Mouse (Mus musculus) right cerebral cortex, adult 2 months (tissue): Measurements from ENCODE around the gene Rapgef2.
"Not testable (repeated sequence)": the region's sequence is repeated elsewhere in the genome, so short reads cannot be mapped to it uniquely, and the experiment has no call there.

Source experiments
- DNase-seq, 2 experiments: peaks; one replicate each; pipeline ENCODE4 v3.0.0; 2021 to 2022; ENCODE audit warnings: low spot score in 2 of 2

The Rapgef2 gene

DNA sequence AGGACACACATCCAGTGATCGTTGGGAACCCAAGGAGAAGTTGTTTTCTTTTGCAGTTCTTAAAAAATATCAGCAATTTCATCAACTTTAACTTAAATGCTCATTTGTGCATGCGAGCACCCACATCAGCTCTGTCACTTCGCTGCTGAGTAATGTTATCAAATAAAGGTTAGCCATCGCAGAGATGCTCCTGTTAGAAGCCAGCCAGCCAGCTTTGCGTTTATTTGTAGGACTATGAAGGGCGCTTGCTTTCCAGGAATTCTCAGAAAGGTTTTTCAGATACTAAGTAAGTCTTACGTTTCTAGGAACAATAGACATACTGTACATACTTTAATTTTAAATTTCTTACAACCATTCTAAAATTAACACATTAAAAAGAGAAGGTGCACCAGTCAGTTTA, 185.5 kb downstream of the Rapgef2 start:
- peak in 1 of 2 experiments; percentile 9 for DNase-seq

DNA sequence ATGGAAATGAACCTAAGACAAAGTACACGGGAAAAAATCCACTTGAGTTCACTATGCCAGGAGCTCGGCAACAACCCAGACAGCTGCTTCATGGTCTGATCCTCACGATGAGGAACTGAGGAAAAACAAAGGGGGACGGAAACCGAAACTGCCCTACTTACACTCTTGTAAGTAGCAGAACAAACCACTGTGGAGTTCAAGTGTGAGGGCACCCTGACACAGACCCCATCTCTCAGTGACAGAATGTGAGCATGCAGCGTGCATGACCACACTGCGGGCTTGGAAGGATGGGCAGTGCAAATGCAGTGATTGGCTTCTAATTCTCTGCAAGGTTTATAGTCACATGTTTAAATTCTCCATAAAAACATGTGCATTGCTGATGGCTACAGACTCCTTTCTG, 197.2 kb downstream of the Rapgef2 start:
- peak in 1 of 2 experiments; percentile 3 for DNase-seq

DNA sequence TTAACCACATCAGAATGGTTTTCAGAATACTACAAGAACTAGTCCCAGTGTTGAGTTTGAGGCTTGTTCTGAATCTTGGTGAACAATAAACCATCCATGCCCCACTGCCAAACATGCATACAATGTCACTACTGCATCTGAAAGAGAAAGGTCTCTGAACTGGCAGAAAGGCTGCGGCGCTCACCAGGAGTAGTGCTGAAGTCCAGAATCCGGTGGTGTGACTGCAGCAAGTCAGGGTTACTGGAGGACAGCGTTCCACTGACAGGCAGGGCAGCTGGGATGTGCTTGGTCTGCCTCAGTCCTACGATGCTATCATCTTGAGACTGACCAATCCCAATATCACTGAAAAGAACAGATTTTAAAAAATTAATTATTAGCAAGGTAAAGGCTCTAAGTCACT, 197.9 kb downstream of the Rapgef2 start:
- DNase-seq = peak in 1 of 2 experiments; percentile 1

DNA sequence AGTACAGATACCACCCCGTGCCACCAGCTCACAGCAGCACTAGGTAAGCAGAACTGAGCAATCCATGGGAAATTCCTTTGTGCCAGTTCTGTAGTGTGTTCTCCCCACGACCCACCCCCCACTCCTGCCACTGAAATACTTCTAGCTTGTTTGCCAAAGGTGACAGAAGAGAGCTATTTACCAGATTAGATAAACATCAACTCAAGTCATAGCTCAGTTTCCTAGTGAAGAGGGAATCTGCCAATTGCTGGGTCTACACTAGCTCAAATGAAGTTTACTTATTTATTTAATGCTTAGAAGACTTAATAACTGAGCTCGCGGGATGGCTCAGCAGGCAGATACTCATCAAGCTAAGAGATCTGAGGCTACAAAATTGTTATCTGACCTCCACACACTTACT, 200.0 kb downstream of the Rapgef2 start:
- no peak for DNase-seq

GRCm38 (mm10) chr3:79083881-79084280, 202.4 kb downstream of the Rapgef2 start:
- DNase-seq = no peak

- no peak for DNase-seq
Observed at GRCm38 (mm10) chr3:79083030-79083429, 203.3 kb downstream of the Rapgef2 start.

GRCm38 (mm10) chr3:79079076-79079475, 207.2 kb downstream of the Rapgef2 start:
- no peak for DNase-seq

- DNase-seq = no peak
Observed at GRCm38 (mm10) chr3:79074970-79075369, 211.3 kb downstream of the Rapgef2 start.

GRCm38 (mm10) chr3:79073541-79074244, 212.6 kb downstream of the Rapgef2 start:
- no peak for DNase-seq

- DNase-seq = peak in 1 of 2 experiments; percentile 15
Observed at GRCm38 (mm10) chr3:79071561-79071960, 214.8 kb downstream of the Rapgef2 start.

- DNase-seq = peak in 1 of 2 experiments; percentile 18
Observed at GRCm38 (mm10) chr3:79069891-79070290, 216.4 kb downstream of the Rapgef2 start.

- DNase-seq = peak in 1 of 2 experiments; percentile 10
Observed at GRCm38 (mm10) chr3:79068976-79069375, 217.3 kb downstream of the Rapgef2 start.

- DNase-seq = peak; percentile 55 to 56
Observed at GRCm38 (mm10) chr3:79066455-79067055, 219.8 kb downstream of the Rapgef2 start.

DNA sequence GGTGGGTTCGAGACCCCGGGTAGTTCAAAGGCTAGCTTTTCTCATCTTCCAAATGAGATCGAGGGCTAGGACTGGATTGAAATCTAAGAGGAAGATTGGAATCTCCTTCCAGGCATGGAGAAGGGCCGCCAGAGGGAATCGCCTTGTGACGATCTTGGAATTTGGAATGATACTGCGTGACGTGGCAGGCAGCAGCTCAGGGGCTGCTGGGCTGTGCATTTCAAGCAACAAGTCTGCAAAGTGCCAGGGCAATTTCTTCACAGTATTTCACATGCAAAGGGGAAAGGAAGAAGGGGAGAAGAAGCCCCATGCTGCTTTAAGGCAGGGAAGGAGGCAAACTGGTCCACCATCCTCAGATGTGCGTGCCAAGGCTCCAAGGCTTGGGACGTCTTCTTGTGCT, 222.2 kb downstream of the Rapgef2 start:
- DNase-seq = no peak

GRCm38 (mm10) chr3:79061426-79061825, 224.9 kb downstream of the Rapgef2 start:
- DNase-seq = no peak

DNA sequence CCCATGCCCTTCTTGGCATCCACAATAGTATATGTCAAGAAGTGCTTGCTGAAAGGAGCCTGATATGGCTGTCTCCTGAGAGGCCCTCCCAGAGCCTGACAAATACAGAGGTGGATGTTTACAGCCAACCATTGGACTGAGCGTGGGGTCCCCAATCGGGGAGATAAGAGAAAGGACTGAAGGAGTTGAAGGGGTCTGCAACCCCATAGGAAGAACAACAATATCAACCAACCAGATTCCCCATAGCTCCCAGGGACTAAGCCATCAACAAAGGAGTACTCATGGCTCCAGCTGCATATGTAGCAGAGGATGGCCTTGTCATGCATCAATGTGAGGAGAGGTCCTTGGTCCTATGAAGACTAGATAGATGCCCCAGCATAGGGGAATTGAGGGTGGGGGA, 227.8 kb downstream of the Rapgef2 start:
- not testable (repeated sequence) for DNase-seq

DNA sequence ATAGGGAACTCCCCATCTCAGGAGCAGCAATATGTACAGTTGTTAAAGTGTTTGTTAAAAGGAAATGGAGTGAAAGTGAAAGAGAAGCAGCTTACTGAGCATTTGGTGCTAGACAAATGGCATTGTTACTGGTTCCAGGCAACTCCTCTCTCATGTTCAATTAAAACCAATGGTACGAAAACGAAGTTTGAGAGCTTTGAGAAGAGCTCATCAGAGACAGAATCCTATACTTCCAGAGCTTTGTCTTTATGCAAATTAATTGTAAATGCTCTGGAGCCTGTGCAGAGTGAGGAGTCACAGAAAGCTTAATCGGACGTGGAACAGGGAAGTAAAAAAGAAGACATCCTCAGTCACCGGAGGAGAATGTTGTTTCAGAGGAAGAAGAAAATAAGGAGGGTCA, 241.1 kb downstream of the Rapgef2 start:
- DNase-seq = no peak

DNA sequence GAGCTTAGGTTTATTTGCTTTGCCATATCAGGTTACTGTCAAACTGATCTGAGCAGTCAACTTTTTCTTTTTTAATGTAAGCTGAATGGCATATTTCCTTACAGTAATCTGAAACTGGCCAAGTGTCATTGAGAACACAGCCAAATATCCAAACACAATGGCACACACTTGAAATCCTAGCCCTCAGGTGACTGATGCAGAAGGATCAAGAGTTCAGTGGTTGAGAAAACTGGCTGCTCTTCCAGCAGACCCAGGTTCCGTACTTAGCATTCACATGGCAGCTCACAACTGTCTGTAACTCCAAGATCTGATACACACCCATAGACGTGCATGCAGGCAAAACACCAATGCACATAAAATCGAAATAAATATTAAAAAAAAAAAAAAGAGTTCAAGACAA, 243.3 kb downstream of the Rapgef2 start:
- DNase-seq = no peak

GRCm38 (mm10) chr3:79039666-79040450, 246.5 kb downstream of the Rapgef2 start:
- no peak for DNase-seq

- no peak for DNase-seq
Observed at GRCm38 (mm10) chr3:79039008-79039407, 247.3 kb downstream of the Rapgef2 start.

GRCm38 (mm10) chr3:79034457-79034856, 251.9 kb downstream of the Rapgef2 start:
- no peak for DNase-seq

GRCm38 (mm10) chr3:79030855-79031254, 255.5 kb downstream of the Rapgef2 start:
- DNase-seq = no peak
